Comparison of ENCODE assay signal across 8 mouse cellular contexts in genomic region chr17:32536051-32536866, GRCm38 (mm10). TPM values are rescaled to one million over a fixed set of nuclear protein-coding genes. Genes with fewer than 3 reads are reported as not detected.
DNase-seq lines count a peak whose midpoint lies in the region; ATAC-seq and TF ChIP-seq lines count a peak whose summit lies in the region.
"Not testable (repeated sequence)": the region's sequence is repeated elsewhere in the genome, so short reads cannot be mapped to it uniquely, and the experiment has no call there.

Cyp4f16 (plus strand) TSS chr17:32536558.

- 5% methylated on average over 5 of the region's 5 CpGs for WGBS in bone marrow, adult 2 months
- 7% methylated on average over 5 of the region's 5 CpGs for WGBS in heart, embryonic 11.5 days (ENCODE audit: insufficient replicate concordance)
- WGBS in kidney, embryonic 16.5 days, result 8% methylated on average over 5 of the region's 5 CpGs

- H3K27me3 ChIP-seq in heart, embryonic 11.5 days (ENCODE audit: control insufficient read depth, insufficient read depth, low read length); kidney, embryonic 16.5 days (ENCODE audit: insufficient read depth, low read length): not testable (repeated sequence)

- not testable (repeated sequence) for H3K9me3 ChIP-seq in heart, embryonic 11.5 days (replicated peaks; ENCODE audit: control insufficient read depth, low read length); kidney, embryonic 16.5 days (ENCODE audit: low read length)

- DNase-seq in A20 (ENCODE audit: low read depth, low spot score), result peak; percentile 53
- DNase-seq in liver, result peak; percentile 79
- peak; percentile 49 to 69 for DNase-seq in monocyte, adult 2 months (ENCODE audit: low read depth in 1 of 2, low spot score in 2 of 2)
- peak; percentile 34 to 47 for DNase-seq in spleen, postnatal 14 days (ENCODE audit: low spot score in 2 of 2)

- peak within 1 kb of the TSS; percentile 55 for H3K4me3 ChIP-seq in bone marrow, adult 2 months (replicated peaks; ENCODE audit: control insufficient read depth, low read depth, low read length)
- H3K4me3 ChIP-seq in embryonic fibroblast, embryonic 13.5 days (ENCODE audit: insufficient read depth, low read length), result peak within 1 kb of the TSS; percentile 59
- peak within 1 kb of the TSS; percentile 41 for H3K4me3 ChIP-seq in heart, embryonic 11.5 days (ENCODE audit: low read depth, low read length)
- peak within 1 kb of the TSS; percentile 55 for H3K4me3 ChIP-seq in kidney, embryonic 16.5 days (ENCODE audit: low read length)

- H3K36me3 ChIP-seq in heart, embryonic 11.5 days (ENCODE audit: control insufficient read depth, insufficient read depth, low read length); kidney, embryonic 16.5 days (ENCODE audit: insufficient read depth, low read length): not testable (repeated sequence)

- TF ChIP-seq POLR2A in bone marrow, adult 2 months (IDR thresholded peaks at IDR 0.05; ENCODE audit: borderline replicate concordance, control insufficient read depth, low read depth, low read length), result not testable (repeated sequence)
- TF ChIP-seq POLR2A in embryonic fibroblast, embryonic 13.5 days (IDR thresholded peaks at IDR 0.05; ENCODE audit: low read depth, low read length), result peak; percentile 95

- H3K27ac ChIP-seq in bone marrow, adult 2 months (ENCODE audit: control insufficient read depth, insufficient read depth, low read depth, low read length, poor library complexity); heart, embryonic 11.5 days (ENCODE audit: low read depth, low read length): not testable (repeated sequence)
- peak within 1 kb of the TSS; percentile 0; the same call in 1 of the 2 replicates for H3K27ac ChIP-seq in embryonic fibroblast, embryonic 13.5 days (ENCODE audit: insufficient read depth, low read length)
- H3K27ac ChIP-seq in kidney, embryonic 16.5 days (ENCODE audit: low read length), result 0 out of 2 replicates have a peak within 1 kb of the TSS, but pooled peaks have one; percentile 25

- not testable (repeated sequence) for TF ChIP-seq CTCF in bone marrow, adult 2 months (IDR thresholded peaks at IDR 0.05; ENCODE audit: control insufficient read depth, insufficient read depth, low read length); embryonic fibroblast, embryonic 13.5 days (IDR thresholded peaks at IDR 0.05; ENCODE audit: borderline replicate concordance, insufficient read depth, low read length)

- H3K4me2 ChIP-seq in heart, embryonic 11.5 days, result peak within 1 kb of the TSS; percentile 62
- peak within 1 kb of the TSS; percentile 56 for H3K4me2 ChIP-seq in kidney, embryonic 16.5 days (replicated peaks; ENCODE audit: low read depth, low read length)

- H3K9ac ChIP-seq in heart, embryonic 11.5 days (ENCODE audit: low read depth, low read length), result peak within 1 kb of the TSS; percentile 4; the same call in 1 of the 2 replicates
- H3K9ac ChIP-seq in kidney, embryonic 16.5 days (replicated peaks; ENCODE audit: low read length), result peak within 1 kb of the TSS; percentile 64

- not testable (repeated sequence) for H3K4me1 ChIP-seq in bone marrow, adult 2 months (ENCODE audit: control insufficient read depth, insufficient read depth, low read length); embryonic fibroblast, embryonic 13.5 days (ENCODE audit: control insufficient read depth, insufficient read depth, low read length); heart, embryonic 11.5 days (ENCODE audit: control insufficient read depth, insufficient read depth, low read length); kidney, embryonic 16.5 days (ENCODE audit: insufficient read depth, low read length)

- ATAC-seq in heart, embryonic 11.5 days (replicated peaks; ENCODE audit: insufficient number of reproducible peaks, low FRiP score, low TSS enrichment), result peak; percentile 82
- ATAC-seq in kidney, embryonic 16.5 days (ENCODE audit: low FRiP score, low TSS enrichment), result peak; percentile 95

RNA-seq across cellular contexts. Expression of gene Cyp4f16, which starts in this region (rescaled TPM):
- 3.4 and 10.1 TPM in 2 replicates for polyA plus RNA-seq in bone marrow, adult 2 months (2011; ENCODE audit: insufficient read depth, insufficient read length, low replicate concordance, missing spikeins)
- polyA plus RNA-seq in embryonic fibroblast, embryonic 13.5 days (2011; ENCODE audit: insufficient read length, low read depth, missing spikeins), result 31.3 TPM in 2 replicates
- polyA plus RNA-seq in heart, embryonic 11.5 days (2014; fragmentation: Nextera tagmentation; extraction: Ambion mirVana), result 12.6 and 15.9 TPM in 2 replicates
- 24.5 and 27.5 TPM in 2 replicates for polyA plus RNA-seq in kidney, embryonic 16.5 days (2015; fragmentation: Nextera tagmentation; extraction: Ambion mirVana)
